Mouse (Mus musculus) gastrocnemius, postnatal 25 days (tissue): ENCODE measurements at regions not wholly inside any gene's neighbourhood (a gene's known extent, or its start where the extent isn't known, plus 50 kb on each side); places are given as distances from the start of the nearest gene placed in this dataset.

Experiments used
- DNase-seq: peaks from one replicate; pipeline ENCODE4 v3.0.0; 2022

- DNase-seq: no peak
These were observed 221.5 kb downstream of the Pdcd6ip start for GRCm38 (mm10) chr9:113486494-113487081.

- DNase-seq: no peak
These were observed 228.2 kb downstream of the Pdcd6ip start for GRCm38 (mm10) chr9:113479897-113480296.

- DNase-seq: no peak
These were observed 229.2 kb downstream of the Pdcd6ip start for GRCm38 (mm10) chr9:113478761-113479265.

GRCm38 (mm10) chr9:113471781-113472180 is 236.3 kb downstream of the Pdcd6ip start:
- no peak for DNase-seq

- DNase-seq: no peak
These were observed 245.2 kb downstream of the Pdcd6ip start for GRCm38 (mm10) chr9:113462888-113463287.

- no peak for DNase-seq
These were observed 245.7 kb downstream of the Pdcd6ip start for GRCm38 (mm10) chr9:113462267-113462887.

- no peak for DNase-seq
These were observed 248.2 kb downstream of the Pdcd6ip start for GRCm38 (mm10) chr9:113459885-113460284.

GRCm38 (mm10) chr9:113459221-113459620 is 248.8 kb downstream of the Pdcd6ip start:
- no peak for DNase-seq

- no peak for DNase-seq
These were observed 249.3 kb downstream of the Pdcd6ip start for GRCm38 (mm10) chr9:113458741-113459154.

GRCm38 (mm10) chr9:113457169-113457850 is 250.7 kb downstream of the Pdcd6ip start:
- DNase-seq: no peak

GRCm38 (mm10) chr9:113455577-113455976 is 252.5 kb downstream of the Pdcd6ip start:
- DNase-seq: no peak

- DNase-seq: no peak
These were observed 254.8 kb downstream of the Pdcd6ip start for GRCm38 (mm10) chr9:113453231-113453630.

GRCm38 (mm10) chr9:113441770-113442411 is 266.2 kb downstream of the Pdcd6ip start:
- DNase-seq: peak; percentile 16

GRCm38 (mm10) chr9:113438394-113438793 is 269.7 kb downstream of the Pdcd6ip start:
- no peak for DNase-seq

- DNase-seq: no peak
These were observed 272.1 kb downstream of the Pdcd6ip start for GRCm38 (mm10) chr9:113435921-113436320.

- no peak for DNase-seq
These were observed 274.6 kb downstream of the Pdcd6ip start for GRCm38 (mm10) chr9:113433424-113433823.

GRCm38 (mm10) chr9:113432601-113433179 is 275.4 kb downstream of the Pdcd6ip start:
- no peak for DNase-seq

GRCm38 (mm10) chr9:113430411-113430810 is 277.6 kb downstream of the Pdcd6ip start:
- no peak for DNase-seq

- DNase-seq: no peak
These were observed 280.8 kb downstream of the Pdcd6ip start for GRCm38 (mm10) chr9:113427281-113427680.

GRCm38 (mm10) chr9:113426324-113426723 is 281.7 kb downstream of the Pdcd6ip start:
- no peak for DNase-seq

GRCm38 (mm10) chr9:113421645-113422044 is 286.4 kb downstream of the Pdcd6ip start:
- no peak for DNase-seq

GRCm38 (mm10) chr9:113421121-113421520 is 286.9 kb downstream of the Pdcd6ip start:
- no peak for DNase-seq
